Mouse (Mus musculus): ENCODE measurements around the gene Ubtd2. TPM values are rescaled to one million over a fixed set of nuclear protein-coding genes. Genes with fewer than 3 reads are reported as not detected.

The Ubtd2 gene
- total RNA-seq, 2 experiments from 2014 or later = 9.3 to 10.5 TPM

DNA sequence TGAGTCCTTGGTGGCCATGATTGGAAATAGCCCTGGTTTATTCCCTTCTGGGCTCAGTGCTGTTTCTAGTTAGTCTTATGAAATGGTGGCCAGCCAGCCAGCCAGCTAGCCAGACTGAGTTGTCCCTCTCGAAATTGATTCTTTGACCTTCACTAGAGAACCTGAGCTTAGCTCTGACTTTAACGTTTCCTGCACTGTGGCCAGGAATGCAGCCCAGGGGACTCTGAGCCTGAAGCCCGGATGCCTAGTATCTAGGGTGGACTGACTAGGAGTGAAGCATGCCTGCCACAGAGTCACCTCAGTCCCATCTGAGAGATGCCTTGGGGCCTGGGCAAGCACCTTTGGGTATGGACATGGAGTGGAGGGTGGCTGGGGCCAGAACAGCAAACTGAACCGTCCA is 109.5 kb downstream of the Ubtd2 start:
- DNase-seq = no peak

DNA sequence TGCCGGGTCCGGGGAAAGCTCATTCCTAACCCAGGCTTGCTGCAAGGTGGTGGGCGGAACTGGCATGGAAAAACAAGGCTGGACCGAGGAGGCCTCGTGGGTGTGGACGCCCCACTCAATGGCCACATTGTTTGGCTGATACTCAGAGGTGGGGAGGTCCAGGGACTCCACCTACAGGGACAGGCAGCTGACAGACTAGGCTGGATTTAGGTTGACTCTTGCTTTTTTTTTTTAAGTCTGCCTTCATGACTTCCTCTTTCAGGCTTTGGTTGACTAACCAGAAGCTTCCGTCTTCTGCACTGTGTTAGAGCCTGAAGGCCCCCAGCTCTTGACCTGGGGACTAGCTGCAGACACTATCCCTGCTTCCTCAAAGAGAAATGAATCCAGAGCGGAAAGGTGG is 109.9 kb downstream of the Ubtd2 start:
- DNase-seq = peak; percentile 56

DNA sequence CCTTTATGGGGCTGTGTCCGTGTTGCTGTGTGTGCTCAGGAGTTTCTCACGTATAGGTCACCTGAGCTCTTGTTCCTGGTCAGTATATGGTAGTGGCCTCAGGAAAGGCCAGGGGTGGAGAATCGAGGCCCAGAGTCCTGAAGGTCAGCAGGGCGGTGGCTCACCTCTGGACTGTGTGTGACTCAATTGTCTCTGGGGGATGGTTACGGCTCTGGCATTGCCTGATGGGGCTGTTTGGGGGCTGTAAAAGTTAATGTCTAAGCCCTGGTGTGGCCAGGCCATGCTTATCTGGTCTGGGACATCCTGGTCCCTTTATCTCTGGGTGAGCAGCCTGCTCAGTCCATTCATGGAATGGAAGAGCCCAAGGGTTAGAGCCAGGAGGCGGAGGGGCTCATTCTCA is 111.0 kb downstream of the Ubtd2 start:
- DNase-seq = no peak

Other genes starting within 250 kb of the Ubtd2 start
- gene Snrnp25, start 250.0 kb upstream of the Ubtd2 start, total RNA-seq (2021) = 1 to 10 TPM; 6.7 to 9.1 TPM
- gene Rhbdf1, start 233.1 kb upstream of the Ubtd2 start, total RNA-seq (2021) = 10 to 100 TPM; 22.1 to 25.4 TPM
- 1 to 10 TPM; 6.1 to 6.2 TPM for gene Mpg, start 228.9 kb upstream of the Ubtd2 start, total RNA-seq (2021)
- gene Nprl3, start 187.7 kb upstream of the Ubtd2 start, total RNA-seq (2021) = 10 to 100 TPM; 21.7 to 23.3 TPM
- gene Hba-x, start 179.0 kb upstream of the Ubtd2 start, total RNA-seq (2021) = not detected
- gene Hba-a1, start 171.9 kb upstream of the Ubtd2 start, total RNA-seq (2021) = 1,000 to 10,000 TPM in 1 of 2 experiments, 100 to 1,000 TPM in 1; 451 to 2,047 TPM
- gene Hbq1b, start 168.4 kb upstream of the Ubtd2 start, total RNA-seq (2021) = not detected
- gene Hba-a2, start 158.9 kb upstream of the Ubtd2 start, total RNA-seq (2021) = 1,000 to 10,000 TPM in 1 of 2 experiments, 100 to 1,000 TPM in 1; 358 to 1,609 TPM
- not detected for gene Hbq1a, start 155.3 kb upstream of the Ubtd2 start, total RNA-seq (2021)
- 1 to 10 TPM; 4.4 to 7.1 TPM for gene Sh3pxd2b, start 107.5 kb upstream of the Ubtd2 start, total RNA-seq (2021)
- gene Efcab9, start 76.7 kb downstream of the Ubtd2 start, total RNA-seq (2021) = 1 to 10 TPM in 1 of 2 experiments, under 1 TPM in 1; 0.75 to 1.0 TPM
- gene Stk10, start 77.9 kb downstream of the Ubtd2 start, total RNA-seq (2021) = 1 to 10 TPM; 2.6 to 3.2 TPM
- gene Fbxw11, start 187.4 kb downstream of the Ubtd2 start, total RNA-seq (2021) = 10 to 100 TPM; 41.5 to 52.7 TPM

All from gastrocnemius, postnatal 25 days (tissue).